Mouse (Mus musculus) B cell, adult 2 months (primary cell): ENCODE data around the gene Disp2.

Source experiments
- DNase-seq, 2 experiments: peaks; one replicate each; pipeline ENCODE4 v3.0.0; 2022

Gene Disp2

DNA sequence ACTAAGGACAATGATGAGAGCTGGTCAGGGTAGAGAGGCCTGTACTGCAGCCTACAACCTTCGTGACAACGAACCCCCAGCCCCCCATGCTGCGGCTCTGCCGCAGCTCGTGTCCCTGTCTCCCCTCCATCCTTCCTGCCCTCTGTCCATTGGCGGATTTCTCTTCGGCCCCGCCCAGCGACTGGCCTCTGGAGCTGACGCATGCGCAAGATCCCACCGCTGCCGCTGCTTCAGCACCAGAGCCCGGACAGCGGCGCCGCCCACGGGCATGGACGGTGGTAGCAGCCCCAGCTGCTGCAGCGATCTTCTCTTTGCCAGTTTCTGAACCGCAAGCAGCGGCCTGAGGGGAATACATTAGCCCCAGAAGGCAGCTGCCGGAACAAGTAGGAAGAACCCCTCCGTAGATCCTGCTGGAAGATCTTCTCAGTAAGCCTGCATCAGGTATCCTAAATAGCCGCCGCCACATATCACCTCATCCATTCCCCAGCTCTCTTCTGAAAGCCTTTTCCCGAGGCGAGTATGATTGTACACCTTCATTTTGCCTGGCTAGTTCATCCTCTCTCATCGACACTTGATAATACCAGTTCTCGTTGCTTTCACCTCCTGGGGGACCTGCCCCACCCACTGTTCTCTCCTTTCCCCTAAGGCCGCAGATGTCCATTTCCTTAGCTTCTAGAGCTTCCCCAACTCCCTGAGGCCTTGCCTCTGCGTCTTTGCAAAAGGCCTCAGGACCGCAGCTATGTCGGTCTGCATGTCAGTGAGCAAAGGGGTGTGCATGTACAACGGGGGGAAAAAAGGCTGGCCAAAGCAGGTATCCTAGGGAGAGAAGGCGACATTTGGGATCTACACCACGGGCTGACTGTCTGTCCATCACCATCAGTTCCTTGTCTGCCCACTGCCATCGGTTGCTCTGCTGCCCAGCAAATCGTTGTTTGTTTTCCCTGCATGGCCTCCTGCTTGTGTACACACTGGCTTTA is at the start of gene Disp2:
Disp2 (plus strand) TSS at position 216 of the 977 bp plus-strand sequence.
- DNase-seq: peak; percentile 87 to 88

DNA sequence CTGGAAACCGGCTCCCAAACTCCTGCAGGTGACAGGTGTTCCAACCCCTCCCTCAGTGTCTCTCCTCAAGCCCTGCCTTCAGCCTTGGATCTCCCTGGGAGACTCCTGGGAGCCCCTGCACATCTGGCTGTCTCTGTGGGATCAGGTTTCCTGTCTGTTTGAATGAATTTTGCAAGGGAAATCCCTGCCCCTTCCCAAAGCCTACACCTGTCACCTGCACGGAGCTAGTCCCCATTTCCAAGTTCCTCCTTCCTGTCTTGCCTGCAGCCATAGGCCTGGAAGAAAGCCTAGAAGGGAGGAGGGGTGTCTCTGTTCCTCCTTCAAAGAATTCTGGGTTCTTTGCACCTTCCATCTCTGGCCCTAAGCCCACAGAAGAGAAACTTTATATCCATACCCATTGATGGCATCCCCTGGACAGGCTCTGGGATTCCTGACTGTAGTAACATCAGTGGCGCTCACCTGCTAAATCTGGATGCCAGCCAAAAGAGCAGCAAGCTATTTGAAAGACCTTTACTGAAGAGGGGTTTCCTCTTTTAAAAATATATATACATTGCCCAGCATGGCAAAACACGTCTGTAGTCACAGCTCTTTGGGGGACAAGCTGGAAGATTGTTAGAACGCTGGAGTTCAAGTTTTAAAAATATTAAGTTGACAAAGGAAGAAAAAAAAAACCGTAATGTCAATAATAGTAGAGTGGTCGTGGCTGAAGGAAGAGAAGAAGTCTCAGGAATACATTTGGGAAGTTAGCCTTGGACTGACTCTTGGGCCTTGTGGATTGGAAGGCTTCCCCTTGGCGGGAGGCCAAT is 49.5 kb upstream of the Disp2 start:
- DNase-seq: no peak

DNA sequence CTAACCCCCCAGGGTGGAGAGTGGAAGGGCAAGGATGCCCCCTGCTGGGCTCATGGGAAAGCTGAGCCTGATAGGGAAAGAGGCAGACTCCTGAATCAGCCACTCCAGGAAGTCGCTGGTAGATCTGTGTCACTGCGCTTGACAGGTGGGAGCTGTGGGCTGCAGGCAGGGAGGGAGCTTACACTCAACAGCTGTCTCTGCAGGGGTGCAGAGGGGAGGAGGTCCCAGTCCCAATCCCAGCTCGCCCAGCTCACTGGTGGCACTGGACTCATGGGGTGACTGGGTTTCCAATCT is 49.0 kb upstream of the Disp2 start:
- peak; percentile 75 to 77 for DNase-seq

DNA sequence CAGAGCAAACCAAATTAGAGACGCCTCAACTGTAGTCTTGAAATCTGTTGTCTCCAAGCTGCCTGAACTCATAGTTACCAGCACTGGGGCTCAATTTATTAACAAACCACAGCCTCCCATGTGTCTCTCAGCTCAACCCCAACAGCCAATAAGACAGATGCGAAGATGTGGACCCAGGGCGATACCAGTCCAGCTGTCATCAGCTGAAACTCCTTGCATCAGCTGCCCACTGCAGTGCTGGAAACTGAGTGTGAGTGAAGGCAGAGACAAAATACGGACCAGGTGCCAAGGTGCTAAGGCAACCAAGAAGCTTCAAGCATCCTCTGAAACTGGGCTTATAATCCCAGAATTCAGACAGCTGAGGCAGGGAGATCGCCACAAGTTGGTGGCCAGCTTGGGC is 47.5 kb upstream of the Disp2 start:
- no peak for DNase-seq

DNA sequence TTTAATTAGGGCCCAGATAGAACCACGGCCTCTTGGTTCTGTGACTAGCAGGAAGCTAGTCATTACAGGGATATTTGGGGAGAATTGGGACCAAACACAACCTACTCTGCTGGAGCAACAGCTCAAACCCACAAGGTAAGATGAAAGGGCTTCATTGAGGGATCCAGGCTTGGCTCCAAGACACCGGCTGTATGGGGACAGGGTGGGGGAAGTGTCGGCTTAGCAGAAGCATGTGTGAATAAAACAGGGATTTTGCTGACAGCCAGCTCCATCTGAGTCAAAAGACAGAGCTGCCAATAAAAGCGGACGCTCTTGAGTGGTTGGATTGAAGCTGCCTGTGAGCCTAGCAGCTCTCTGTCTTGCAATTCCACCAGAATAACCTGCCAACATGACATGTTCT is 46.2 kb upstream of the Disp2 start:
- DNase-seq: no peak

DNA sequence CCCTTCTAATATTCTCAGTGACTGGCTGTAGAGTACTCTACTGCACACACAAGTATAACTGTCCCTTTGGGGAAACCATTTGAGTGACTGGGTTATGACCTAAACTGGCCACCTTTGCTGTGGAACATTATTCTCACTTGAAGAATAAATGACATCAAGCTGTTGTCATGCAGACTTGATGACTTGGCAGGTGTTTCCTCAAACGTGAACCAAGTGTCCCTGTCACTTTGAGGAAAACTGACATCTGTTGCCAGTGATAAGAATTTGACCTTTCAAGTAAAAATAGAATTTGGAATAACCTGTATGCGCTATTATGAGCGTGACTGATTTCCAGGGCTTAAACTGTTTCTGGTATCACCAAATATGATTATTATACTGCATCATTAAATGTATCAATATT is 39.2 kb upstream of the Disp2 start:
- DNase-seq: no peak

DNA sequence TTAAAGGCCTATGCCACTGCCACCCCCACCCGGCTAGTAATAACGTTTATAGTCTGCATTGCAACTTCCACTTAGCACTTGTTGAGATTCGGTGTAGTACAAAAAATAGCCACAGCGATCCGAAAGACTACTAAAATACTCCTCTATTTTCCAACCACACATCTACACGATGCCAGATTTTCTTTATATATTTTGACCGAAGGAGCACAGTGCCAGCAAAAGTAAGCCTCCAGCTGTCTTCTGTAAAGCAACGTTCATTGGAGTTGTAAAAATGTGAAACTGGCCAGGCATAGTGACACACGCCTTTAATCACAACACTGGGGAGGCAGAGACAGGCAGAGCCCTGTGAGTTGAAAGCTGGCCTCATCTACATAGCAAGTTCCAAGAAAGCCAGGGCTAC is 38.3 kb upstream of the Disp2 start:
- no peak for DNase-seq

DNA sequence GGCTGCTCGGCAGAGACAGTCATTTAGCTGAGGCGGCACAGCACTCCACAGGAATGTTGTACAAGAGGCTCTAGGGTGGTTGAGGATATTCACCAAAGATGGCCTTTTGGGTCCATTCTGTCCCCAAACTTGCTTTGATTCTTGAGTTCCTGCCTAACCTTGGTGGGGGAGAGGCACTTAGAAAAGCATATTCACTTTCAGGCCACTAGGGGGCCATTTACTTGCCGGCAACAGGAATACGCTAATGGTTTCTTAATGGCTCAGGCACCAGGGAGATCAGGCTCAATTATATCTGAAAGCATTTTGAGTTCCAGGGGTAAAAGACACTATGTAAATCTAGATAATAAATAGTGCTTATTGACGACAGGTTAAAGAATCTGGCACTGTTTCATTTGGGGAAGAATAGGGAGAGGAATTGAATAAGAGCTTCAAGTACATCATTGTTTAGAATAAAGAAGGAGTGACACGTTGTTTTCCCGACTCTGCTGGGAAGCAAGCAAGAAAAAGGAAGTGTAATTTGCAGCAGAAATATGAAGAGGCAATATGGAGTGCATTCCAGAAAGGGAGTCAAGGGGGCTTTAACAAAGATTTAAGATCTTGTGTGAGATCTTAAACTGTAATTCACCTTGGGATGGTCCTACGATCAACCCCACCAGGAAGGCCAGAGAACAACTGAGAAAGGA is 36.1 kb upstream of the Disp2 start:
- peak; percentile 60 to 64 for DNase-seq

DNA sequence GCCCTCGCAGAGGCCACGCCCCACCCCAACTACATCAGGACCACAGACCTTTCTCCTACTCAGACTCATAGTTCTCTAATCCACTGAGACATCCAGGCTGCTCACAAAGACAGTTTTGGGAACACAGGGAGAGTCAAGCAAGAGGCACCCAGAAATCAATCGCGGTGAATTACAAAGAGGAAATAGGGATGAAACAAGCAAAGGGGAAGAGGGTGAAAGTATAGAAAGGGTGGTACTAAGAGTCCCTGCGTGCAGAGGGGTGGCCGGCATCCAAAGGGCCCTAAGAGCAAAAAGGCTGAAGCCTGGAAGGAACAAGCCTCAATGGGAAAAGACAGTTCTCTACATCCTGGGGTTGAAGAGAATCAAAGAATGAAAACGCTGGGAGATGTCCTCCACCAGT is 34.9 kb upstream of the Disp2 start:
- no peak for DNase-seq

DNA sequence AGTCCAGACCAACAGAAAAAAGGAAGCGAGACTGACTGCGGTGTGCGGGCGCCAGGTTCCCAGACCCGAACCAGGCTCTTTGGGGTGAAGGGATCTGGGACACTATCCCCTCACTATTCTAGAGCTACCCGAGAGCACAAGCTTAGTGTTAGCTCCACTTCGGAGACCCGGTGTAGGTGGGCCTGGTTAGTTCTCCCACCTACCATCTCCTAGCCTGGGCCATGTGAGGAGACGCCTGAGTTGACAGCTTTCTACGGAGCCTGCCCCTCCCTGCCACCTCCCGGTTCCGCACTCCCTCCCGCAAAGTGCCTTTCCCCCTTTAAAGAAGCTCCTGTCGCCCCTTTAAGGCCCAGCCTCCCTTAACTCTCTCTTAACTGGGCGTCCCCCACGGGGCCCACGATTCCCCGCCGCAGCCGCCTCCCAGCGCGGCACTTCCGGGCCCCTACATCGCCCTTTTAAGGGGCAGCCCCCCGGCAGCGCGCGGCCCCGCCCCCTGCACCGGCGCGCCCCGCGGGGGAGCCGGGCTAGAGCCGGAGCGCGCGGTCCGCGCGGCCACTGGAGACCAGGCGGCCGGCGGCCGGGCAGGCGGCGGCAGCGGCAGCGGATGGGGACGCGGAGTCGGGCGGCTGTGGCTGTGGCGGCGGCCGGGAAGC is 34.2 kb upstream of the Disp2 start, which contains the start of gene Inafm2:
Inafm2 (plus strand) TSS at position 527 of the 653 bp plus-strand sequence.
- DNase-seq: peak; percentile 86 to 87

DNA sequence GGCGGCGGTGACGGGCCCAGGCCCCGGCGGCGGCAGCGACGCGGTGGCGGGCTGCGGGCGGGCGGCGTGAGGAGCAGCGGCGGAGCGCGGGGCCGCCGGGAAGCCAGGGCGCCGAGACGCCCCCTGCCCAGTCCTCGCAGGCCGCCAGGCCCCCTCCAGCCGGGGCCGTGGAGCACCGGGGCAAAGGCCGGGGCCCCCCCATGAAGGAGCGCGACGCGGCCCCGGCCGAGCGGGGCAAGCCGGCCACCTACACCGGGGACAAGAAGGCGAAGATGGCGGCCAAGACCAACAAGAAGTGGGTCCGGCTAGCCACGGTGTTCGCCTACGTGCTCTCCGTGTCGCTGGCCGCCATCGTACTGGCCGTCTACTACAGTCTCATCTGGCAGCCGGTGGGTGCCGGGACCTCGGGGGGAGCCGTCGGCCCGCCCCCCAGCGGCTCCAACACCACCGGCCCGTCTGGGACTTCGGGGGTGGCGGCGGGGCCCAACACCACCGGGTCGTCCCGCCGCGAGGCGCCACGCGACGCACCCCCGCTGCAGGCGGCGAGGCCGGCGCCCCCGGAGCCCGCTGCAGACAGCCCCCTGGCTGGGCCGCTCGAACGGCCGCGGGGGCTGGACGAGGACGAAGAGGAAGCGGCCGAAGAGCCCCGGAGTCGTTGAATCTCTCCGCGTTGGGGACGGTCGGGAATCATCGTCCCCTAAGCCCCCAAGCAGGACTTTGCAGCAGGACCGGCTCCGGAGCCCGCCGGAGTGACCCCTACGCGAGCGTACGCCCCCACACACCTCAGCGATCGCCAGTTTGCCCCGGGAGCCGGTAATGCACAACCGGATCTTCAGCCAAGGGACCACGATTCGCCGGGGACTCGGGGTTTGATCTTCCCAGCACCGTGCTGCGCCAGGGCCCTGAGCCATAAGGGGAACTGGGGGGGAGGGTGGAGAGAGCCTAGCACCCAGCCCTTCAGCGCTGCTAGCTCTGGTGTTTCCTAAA is 33.3 kb upstream of the Disp2 start:
- peak; percentile 59 to 61 for DNase-seq

DNA sequence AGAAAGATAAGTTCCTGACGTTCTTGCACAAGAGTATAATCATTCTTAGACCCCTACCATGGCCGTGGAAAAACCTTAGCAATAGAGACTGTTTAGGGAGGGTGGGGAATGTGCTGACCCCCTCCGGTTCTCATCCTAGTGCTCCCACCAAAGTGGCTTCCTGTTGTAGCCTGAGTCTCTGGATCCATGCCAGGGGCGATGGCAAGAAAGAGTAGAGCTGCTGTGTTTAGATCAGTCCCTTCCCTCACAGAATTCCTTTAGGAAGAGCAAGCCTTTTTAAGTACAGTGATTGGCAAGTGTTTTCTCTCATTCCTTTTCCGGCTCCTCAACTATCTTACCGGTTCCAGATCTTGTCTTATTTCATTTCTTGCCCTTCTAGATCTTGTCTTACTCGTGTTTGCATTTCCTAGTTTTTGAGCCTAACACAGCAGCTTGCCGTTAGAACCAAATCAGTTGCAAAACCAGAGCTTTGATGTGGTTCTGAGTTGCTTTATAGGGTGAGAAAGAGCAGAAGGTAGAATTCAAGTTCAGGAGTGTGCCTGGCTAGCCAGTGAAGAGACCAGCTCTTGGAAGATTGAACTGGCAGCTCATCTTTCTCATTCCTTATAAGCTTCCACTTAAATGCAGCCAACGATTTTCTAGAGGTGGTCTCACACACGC is 32.1 kb upstream of the Disp2 start:
- DNase-seq: no peak

DNA sequence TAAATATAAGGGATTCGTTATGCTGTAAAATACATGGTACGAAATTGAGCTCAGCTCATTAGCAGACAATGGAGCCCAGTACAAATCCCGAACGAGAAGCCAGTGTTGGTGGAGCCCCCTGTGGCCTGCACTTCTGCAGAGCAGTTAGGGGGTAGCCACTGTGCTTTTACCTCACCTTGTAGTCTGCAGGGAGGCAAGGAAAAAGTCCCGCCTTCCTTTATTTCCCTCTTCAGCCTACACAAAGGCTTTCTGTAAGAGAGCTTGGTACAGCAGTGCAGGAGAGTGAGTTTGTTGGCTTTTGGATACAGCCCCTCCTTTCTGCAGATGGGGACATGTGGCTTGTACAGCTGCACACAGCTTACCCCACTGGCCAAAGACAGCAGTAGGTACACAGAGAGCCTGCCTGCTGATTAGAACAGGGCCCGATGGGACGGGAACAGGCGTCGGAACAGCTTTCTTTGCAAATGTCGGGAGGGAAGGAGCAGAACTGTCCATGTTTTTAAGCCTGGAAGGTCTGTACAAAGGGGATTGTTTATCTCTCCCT is 30.1 kb upstream of the Disp2 start:
- DNase-seq: no peak

DNA sequence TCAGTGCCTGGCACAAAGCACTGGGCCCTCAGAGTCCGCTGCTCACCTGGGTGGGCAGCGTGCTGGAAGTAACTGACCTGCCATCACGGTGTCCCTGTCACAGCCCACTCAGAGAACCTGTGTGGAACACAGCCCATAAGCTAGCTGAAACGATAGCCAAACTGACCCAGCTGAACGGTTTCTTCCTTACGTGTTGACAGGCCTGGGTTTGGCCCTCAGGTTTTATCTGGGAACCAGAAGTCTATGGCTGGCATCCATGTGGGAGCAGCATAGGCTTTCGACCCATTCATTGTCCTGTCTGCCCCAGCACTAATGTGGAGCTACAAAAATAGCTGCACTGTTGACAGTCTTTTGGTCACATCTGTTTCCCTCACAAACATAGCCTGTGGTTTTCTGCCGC is 29.0 kb upstream of the Disp2 start:
- DNase-seq: no peak

DNA sequence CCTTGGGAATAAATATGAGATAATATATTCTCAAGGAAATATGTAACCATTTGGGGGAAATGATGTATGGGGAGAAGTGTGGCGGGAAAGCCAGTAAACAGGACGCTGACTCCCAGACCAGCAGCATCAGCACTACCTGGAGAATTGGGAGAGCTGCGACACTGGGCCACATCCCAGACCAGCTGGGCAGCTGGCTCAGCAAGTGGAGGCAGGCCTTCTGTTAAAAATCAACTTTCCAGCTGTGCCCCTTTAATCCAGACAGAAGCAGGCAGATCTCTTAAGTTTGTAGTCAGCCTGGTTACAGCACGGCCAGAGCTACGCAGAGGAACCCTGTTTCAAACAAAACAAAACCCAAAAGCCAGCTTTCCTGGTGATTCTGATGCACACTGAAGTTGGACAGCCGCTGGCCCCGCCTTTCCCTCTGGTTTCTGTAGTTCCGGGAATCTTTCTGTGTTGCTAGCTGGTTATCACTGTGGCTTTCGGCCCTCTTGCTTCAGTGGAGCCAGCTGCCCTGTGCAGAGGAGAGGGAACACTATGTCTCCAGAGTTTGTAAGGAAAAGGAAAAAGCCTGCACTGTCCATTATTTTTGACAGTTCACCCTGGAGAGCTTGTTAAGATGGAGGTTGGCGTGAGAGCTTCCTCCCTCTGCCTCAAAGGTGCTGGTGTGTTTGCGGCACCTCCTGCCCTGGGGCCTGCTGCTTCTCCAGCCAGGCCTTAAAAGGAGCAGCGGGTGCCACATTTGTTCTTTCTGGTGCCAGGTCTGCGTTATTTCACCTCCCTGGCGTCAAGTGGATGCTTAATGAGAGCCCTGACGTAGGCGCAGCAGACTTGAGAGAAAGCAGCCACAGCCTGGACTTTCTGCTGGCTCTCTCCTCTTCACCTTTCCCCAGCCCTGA is 27.4 kb upstream of the Disp2 start:
- no peak for DNase-seq

DNA sequence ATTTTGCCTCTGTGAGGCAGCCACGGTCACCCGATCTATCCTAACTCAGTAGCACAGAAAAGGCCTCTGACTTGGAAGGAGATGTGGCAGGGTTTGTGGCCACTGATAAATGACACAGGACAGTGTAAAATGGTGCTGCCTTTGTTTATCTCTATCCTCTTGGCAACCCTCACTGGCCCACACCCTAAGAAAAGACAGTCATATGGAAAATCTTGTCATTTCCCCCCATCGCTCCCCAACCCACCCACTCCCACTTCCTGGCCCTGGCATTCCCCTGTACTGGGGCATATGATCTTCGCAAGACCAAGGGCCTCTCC is 26.8 kb upstream of the Disp2 start:
- no peak for DNase-seq

DNA sequence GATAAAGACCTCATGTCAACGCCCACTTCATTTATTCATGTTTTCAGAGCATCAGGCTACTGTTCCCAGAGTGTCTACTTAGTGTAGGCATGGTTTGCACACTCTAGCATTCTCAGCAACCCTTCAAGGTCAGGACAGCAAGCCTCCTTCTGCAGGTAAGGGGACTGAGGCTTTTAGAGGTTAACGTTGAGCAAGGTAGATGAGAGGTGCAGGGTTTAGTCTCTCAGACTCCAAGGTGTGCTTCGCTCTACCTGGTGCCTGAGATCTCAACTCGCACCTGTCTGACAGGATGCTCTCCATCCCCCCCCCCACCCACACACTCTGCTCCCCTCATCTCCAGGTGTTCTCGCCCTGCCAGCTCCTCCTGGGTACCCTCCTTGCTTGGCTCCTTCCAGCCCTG is 25.4 kb upstream of the Disp2 start:
- no peak for DNase-seq

DNA sequence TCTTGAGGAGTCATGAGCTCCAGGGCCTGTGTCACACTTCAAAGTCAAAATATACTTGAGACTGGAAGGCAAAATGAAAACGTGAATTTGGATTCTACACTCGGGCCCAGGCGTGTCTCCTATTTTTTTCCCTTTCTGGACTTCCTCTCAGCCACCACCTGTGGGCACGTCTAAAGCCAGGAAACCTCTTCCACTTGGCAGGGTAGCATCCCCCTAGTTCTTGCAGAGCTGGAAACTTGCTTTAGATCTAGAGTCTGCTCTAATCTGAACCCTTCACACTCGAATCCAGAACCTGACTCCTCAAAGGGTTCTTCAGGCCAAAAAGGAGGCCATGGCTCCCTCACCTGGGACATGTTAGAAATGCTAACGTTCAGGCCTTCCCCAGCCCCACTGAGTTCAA is 24.1 kb upstream of the Disp2 start:
- DNase-seq: no peak

DNA sequence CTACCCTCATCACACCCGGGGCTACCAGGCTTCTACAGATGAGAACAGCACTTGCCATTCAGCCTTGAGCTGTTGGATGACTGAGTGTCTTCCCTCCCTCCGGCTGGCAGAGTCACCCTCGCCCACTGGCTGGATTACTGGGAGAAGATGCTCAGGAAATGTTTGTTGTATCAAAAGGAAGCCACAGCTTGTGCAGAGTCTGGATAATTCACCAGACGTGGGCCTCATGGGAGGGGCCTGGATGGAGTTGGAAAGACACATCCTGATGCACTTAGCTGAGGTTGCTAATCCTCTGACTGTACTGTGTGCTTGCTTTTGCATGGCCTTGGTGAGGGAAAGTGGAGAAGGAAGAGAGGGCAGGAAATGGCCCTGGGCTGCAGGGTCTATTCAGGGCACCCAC is 23.4 kb upstream of the Disp2 start:
- no peak for DNase-seq

DNA sequence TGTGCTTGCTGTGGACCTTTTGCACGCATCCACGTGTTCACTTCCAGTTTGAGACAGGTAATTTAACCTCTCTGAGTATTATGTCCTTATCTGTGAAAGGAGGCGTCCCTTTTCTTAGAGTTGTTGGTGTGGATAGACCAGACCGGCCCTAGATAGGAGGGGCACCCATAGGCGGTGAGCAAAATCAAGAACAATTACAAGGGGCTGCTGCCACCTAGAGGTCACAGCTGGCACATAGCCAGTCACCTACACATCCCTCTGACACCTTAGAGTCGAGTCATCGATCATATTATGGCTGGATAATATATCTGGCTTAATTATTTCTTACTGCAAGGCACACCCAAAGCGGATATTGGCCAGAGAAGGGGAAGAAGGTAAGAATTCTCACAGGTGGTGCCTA is 19.7 kb upstream of the Disp2 start:
- peak; percentile 87 to 89 for DNase-seq
